Mouse (Mus musculus) hindbrain, embryonic 10.5 days (tissue): ENCODE results near the gene Pigz. TPM values are rescaled to one million over a fixed set of nuclear protein-coding genes. Genes with fewer than 3 reads are reported as not detected.

ENCODE experiments used
- DNase-seq: peaks from one replicate; pipeline ENCODE4 v3.0.0-alpha.2; 2017; ENCODE audit warnings: low spot score
- H3K27ac ChIP-seq: fragments of 300-500 bp; sonication (generic); 2 replicates; pipeline ENCODE4 v1.5.1; 2016; ENCODE audit warnings: mild to moderate bottlenecking, moderate library complexity
- H3K27me3 ChIP-seq: fragments of 300-500 bp; sonication (generic); 2 replicates; pipeline ENCODE4 v1.6.1; 2016; ENCODE audit warnings: mild to moderate bottlenecking; ENCODE audit not compliant: poor library complexity, insufficient read depth, severe bottlenecking
- H3K36me3 ChIP-seq: fragments of 300-500 bp; sonication (generic); 2 replicates; pipeline ENCODE4 v1.6.1; 2016; ENCODE audit warnings: mild to moderate bottlenecking, moderate library complexity
- H3K4me1 ChIP-seq: fragments of 300-500 bp; sonication (generic); replicated peaks from 2 replicates; pipeline ENCODE4 v1.6.1; 2016; ENCODE audit warnings: mild to moderate bottlenecking
- H3K4me3 ChIP-seq: fragments of 300-500 bp; sonication (generic); 2 replicates; pipeline ENCODE4 v1.5.1; 2016; ENCODE audit warnings: mild to moderate bottlenecking, moderate library complexity
- H3K9me3 ChIP-seq: fragments of 300-500 bp; sonication (generic); 2 replicates; pipeline ENCODE4 v1.6.1; 2016; ENCODE audit warnings: mild to moderate bottlenecking, moderate library complexity
- whole genome bisulfite sequencing: fragments of 180-500 bp; shearing (Covaris S2); methylation state at CpG from one replicate; pipeline ENCODE4 v1.1.7; 2016; 5-methylcytosine and 5-hydroxymethylcytosine counted together
- polyA plus RNA-seq: library from polyadenylated mRNA; unstranded; fragments of >200 nt; fragmentation: Nextera tagmentation; extraction: Ambion mirVana; gene quantifications from 2 replicates; pipeline ENCODE4 v1.2.1, GENCODE M21; 2016

The Pigz gene
- polyA plus RNA-seq, 1 experiment from 2014 or later = 2.0 TPM

DNA sequence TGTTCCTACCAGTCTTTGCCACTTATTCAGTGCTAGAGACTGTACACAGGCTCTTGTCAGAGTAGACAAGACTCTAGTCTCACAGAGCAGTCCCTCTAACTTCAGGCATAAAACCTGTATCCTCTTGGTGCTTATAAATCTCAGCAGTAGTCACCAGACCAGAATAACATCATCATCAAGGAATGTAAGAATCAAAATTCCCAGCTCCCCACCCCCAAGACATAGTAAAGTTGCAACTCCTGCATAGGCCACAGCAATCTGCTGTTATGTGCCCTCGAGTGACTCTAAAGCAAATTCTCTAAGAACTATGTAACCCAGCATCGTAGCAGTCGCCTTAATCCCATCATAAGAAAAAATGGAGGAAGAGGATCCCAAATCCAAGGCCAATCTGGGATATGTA is 45.9 kb downstream of the Pigz start:
- H3K9me3 ChIP-seq = no peaks in the 10 kb centered on the region
- H3K27ac ChIP-seq = no peak overlapping the region
- no peaks in the 10 kb centered on the region for H3K27me3 ChIP-seq
- WGBS = 96% methylated on average over 3 of the region's 3 CpGs
- H3K36me3 ChIP-seq = peaks cover 86% of the 10 kb centered on the region
- H3K4me1 ChIP-seq = no peaks in the 10 kb centered on the region
- DNase-seq = no peak
- no peak overlapping the region for H3K4me3 ChIP-seq

DNA sequence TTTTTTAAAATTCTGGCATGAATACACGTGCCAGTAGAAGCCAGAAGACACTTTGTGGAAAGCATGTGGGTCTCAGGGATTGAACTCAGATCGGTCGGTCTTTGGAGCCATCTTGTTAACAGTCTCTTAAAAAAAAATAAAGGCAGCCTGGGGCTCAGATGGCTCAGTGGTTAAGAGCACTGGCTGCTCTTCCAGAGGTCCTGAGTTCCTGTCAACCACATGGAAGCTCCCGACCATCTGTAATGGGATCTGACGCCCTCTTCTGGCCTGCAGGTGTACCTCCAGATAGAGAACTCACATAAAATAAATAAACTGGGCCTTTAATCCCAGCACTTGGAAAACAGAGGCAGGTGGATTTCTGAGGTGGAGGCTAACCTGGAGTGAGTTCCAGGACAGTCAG is 47.3 kb downstream of the Pigz start:
- no peaks in the 10 kb centered on the region for H3K9me3 ChIP-seq
- no peak overlapping the region for H3K27ac ChIP-seq
- no peaks in the 10 kb centered on the region for H3K27me3 ChIP-seq
- H3K4me3 ChIP-seq = no peak overlapping the region
- DNase-seq = no peak
- H3K4me1 ChIP-seq = no peaks in the 10 kb centered on the region
- H3K36me3 ChIP-seq = peaks cover 80% of the 10 kb centered on the region
- WGBS = 79% methylated on average over 5 of the region's 5 CpGs

DNA sequence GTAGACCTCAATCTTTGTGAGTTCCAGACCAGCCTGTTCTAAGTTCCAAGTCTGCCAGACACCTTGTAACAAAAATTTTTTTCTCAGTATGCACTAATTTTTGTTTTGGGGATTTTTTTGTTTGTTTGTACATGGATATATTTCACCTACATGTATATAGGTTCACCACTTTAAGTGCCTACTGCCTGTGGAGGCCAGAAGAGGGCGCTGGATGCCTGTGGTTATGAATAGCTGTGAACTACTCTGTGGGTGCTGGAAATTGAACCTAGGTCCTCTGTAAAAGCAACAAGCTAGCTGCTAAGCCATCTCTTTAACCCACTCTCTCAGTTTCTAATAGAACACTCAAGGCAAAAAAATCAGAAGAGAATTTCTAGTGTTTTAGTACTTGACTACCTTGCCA is 58.4 kb downstream of the Pigz start:
- 56% methylated on average over 1 of the region's 1 CpGs for WGBS
- H3K27me3 ChIP-seq = no peaks in the 10 kb centered on the region

DNA sequence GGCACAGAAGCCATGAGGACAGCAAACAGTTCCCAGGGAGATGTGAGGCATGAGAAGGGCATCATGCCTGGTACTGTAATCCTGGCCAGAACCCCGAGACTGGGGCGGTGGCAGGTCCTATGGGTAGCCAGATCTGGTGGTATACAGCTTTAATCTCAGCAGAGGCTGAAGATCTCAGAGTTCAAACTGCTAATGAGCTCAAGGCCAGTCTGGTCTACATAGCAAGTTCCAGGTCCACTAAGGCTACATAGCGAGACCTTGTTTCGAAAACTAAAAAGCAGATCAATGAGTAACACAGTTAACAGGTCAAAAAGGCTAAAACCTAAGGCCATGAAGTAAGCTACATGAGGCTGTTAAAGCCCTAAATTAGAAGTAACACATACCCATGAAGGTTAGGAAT is 59.5 kb downstream of the Pigz start:
- no peak for DNase-seq
- H3K27ac ChIP-seq = no peak overlapping the region
- no peaks in the 10 kb centered on the region for H3K4me1 ChIP-seq
- 89% methylated on average over 4 of the region's 4 CpGs for WGBS
- H3K4me3 ChIP-seq = no peak overlapping the region
- H3K27me3 ChIP-seq = no peaks in the 10 kb centered on the region
- H3K36me3 ChIP-seq = peaks cover 68% of the 10 kb centered on the region
- H3K9me3 ChIP-seq = no peaks in the 10 kb centered on the region

More for the DNA sequence above, 58.4 kb downstream of the Pigz start:
- DNase-seq = no peak
- peaks cover 72% of the 10 kb centered on the region for H3K36me3 ChIP-seq
- no peak overlapping the region for H3K4me3 ChIP-seq
- no peaks in the 10 kb centered on the region for H3K4me1 ChIP-seq
- no peak overlapping the region for H3K27ac ChIP-seq
- H3K9me3 ChIP-seq = no peaks in the 10 kb centered on the region

DNA sequence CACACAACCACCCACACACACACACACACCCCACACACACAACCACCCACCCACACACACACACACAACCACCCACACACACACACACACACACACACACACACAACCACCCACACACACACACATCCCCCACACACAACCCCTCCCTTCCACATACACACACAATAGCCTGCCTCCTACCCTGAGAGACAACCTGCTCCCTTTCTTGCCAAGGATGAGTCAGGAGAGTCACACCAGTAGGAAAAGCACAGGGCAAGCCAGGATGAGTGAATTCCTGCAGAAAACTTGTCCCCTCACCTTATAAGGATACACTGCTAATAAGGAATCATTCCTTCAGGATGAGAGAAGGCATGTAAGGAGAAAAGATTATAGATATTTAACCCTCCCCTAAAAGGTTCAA is 60.3 kb downstream of the Pigz start:
- Histone ChIP-seq H3K27ac (no peak overlapping the region), H3K9me3 (no peaks in the 10 kb centered on the region), H3K4me1 (no peaks in the 10 kb centered on the region), H3K36me3 (peaks cover 68% of the 10 kb centered on the region), H3K27me3 (no peaks in the 10 kb centered on the region), H3K4me3 (no peak overlapping the region)
- DNase-seq = no peak

Other genes starting within 250 kb of the Pigz start
- 0.07 and 0.20 TPM in 2 replicates for gene Meltf, start 55.0 kb upstream of the Pigz start, polyA plus RNA-seq
- gene 0610012G03Rik, start 14.6 kb downstream of the Pigz start, polyA plus RNA-seq = 91.4 and 104 TPM in 2 replicates
- gene Ncbp2, start 14.7 kb downstream of the Pigz start, polyA plus RNA-seq = 122 and 135 TPM in 2 replicates
- gene Senp5, start 69.4 kb downstream of the Pigz start, polyA plus RNA-seq = 18.4 and 19.0 TPM in 2 replicates
- 35.7 and 39.4 TPM in 2 replicates for gene Pak2, start 145.5 kb downstream of the Pigz start, polyA plus RNA-seq
- gene Pigx, start 165.9 kb downstream of the Pigz start, polyA plus RNA-seq = 149 and 159 TPM in 2 replicates
- gene Cep19, start 165.9 kb downstream of the Pigz start, polyA plus RNA-seq = 37.9 and 39.4 TPM in 2 replicates
- 7.8 and 11.1 TPM in 2 replicates for gene Nrros, start 231.7 kb downstream of the Pigz start, polyA plus RNA-seq
- not detected in 2 replicates for gene Bex6, start 246.0 kb downstream of the Pigz start, polyA plus RNA-seq